8 mouse cellular contexts compared by ENCODE assay signal in genomic region chr3:65527691-65528601, GRCm38 (mm10). TPM values are rescaled to one million over a fixed set of nuclear protein-coding genes. Genes with fewer than 3 reads are reported as not detected.
DNase-seq lines count a peak whose midpoint lies in the region; ATAC-seq lines count a peak whose summit lies in the region.

Gene Tiparp (plus strand): TSS chr3:65528410.

- ATAC-seq in megakaryocyte progenitor cell, adult 5-6 weeks (replicated peaks; ENCODE audit: poor library complexity), result peak; percentile 71

- DNase-seq in adipocyte (ENCODE audit: low spot score), result peak; percentile 95
- peak; percentile 95 for DNase-seq in embryo, embryonic 10 days (ENCODE audit: low spot score)
- DNase-seq in gastrocnemius, postnatal 10 days, result peak; percentile 89
- peak; percentile 95 for DNase-seq in induced T-regulatory cell, adult 2 months (ENCODE audit: low read depth)
- peak; percentile 62 to 83 for DNase-seq in left cerebral cortex, adult 9 months (ENCODE audit: low spot score in 2 of 2)
- DNase-seq in right cerebral cortex, postnatal 14 days, result peak; percentile 89
- DNase-seq in urinary bladder, postnatal 36 days (ENCODE audit: low spot score in 2 of 2), result peak; percentile 79 to 92

RNA-seq across cellular contexts. Expression of gene Tiparp, which starts in this region (rescaled TPM):
- 10 to 100 TPM; 11.2 to 11.9 TPM for total RNA-seq in gastrocnemius, postnatal 10 days (2021)
- 20.9 and 31.8 TPM in 2 replicates for total RNA-seq in megakaryocyte progenitor cell, adult 5-6 weeks (2015)
- 17.8 and 24.5 TPM in 2 replicates for total RNA-seq in megakaryocyte progenitor cell, adult 5-6 weeks (2017)

Comparison
In these comparisons a context has a peak if more than half of its experiments do, and no peak if none do; other contexts are left out.
1. Peak in every context shown above with its lines: DNase-seq and ATAC-seq.